Mouse (Mus musculus) cerebellum, adult 2 months (tissue): ENCODE measurements around the gene Cyfip1. TPM values are rescaled to one million over a fixed set of nuclear protein-coding genes. Genes with fewer than 3 reads are reported as not detected.

Source experiments
- DNase-seq, 2 experiments: peaks; one replicate each; pipeline ENCODE4 v3.0.0; 2021
- H3K27ac ChIP-seq: fragments of 200-500 bp; 2 replicates; pipeline ENCODE4 v1.5.1; 2012; ENCODE audit warnings: low read length, control low read depth, inconsistent platforms; ENCODE audit not compliant: insufficient read depth
- H3K27me3 ChIP-seq: fragments of 200-500 bp; 2 replicates; pipeline ENCODE4 v1.6.1; 2012; ENCODE audit warnings: inconsistent platforms, mild to moderate bottlenecking, low read length, moderate library complexity; ENCODE audit not compliant: control insufficient read depth, insufficient read depth
- H3K4me1 ChIP-seq: fragments of 200-500 bp; 2 replicates; pipeline ENCODE4 v1.6.1; 2011; ENCODE audit warnings: low read length; ENCODE audit not compliant: control insufficient read depth, insufficient read depth
- H3K4me3 ChIP-seq: fragments of 200-500 bp; replicated peaks from 2 replicates; pipeline ENCODE3; 2011; ENCODE audit warnings: mild to moderate bottlenecking, low read depth, low read length, control low read depth; ENCODE audit not compliant: insufficient read depth
- CTCF ChIP-seq: fragments of 200-500 bp; IDR thresholded peaks from 2 replicates; pipeline ENCODE4 v1.5.1; 2011; ENCODE audit warnings: low read depth, mild to moderate bottlenecking, control low read depth, low read length, moderate library complexity, borderline replicate concordance; ENCODE audit not compliant: insufficient read depth
- POLR2A ChIP-seq: fragments of 200-500 bp; IDR thresholded peaks from 2 replicates; pipeline ENCODE4 v1.6.1; 2011; ENCODE audit warnings: low read length, control low read depth, borderline replicate concordance; ENCODE audit not compliant: insufficient read depth
- WGBS: fragments of 180-500 bp; shearing (Covaris S2); methylation state at CpG from one replicate; pipeline ENCODE4 v1.1.7; 2018; 5-methylcytosine and 5-hydroxymethylcytosine counted together
- polyA plus RNA-seq: library from polyadenylated mRNA; depleted of rRNA; stranded (reverse); fragments of >200 nt; gene quantifications from 2 replicates; pipeline ENCODE4 v1.2.3, GENCODE M21; 2012

Gene Cyfip1
- polyA plus RNA-seq, 1 experiment: 48.2 TPM

DNA sequence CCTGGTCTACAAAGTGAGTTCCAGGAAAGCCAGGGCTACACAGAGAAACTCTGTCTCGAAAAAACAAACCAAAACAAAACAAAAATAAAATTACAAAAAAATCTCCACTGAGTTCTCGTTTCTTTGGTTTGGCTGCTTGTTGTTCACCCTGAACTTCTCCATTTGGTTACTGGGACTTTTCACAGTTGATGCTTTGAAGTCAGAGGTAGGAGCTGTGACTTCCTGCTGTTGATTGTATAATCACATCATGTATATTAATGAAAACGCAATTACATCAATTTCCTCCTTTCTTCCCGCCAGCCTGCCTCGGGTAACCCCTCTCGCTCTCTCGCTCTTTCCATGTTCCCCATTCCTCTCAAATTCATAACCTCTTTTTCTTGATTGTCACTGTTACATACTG lies 26.7 kb downstream of the Cyfip1 start:
- Histone ChIP-seq H3K27me3 (no peaks in the 10 kb centered on the region), H3K27ac (no peak overlapping the region), H3K4me3 (no peak overlapping the region), H3K4me1 (0 out of 2 replicates have a peak, but pooled peaks cover 2% of the 10 kb centered on the region)
- 86% methylated on average over 7 of the region's 7 CpGs for WGBS
- DNase-seq: no peak
- no peak for TF ChIP-seq POLR2A
- TF ChIP-seq CTCF: no peak

DNA sequence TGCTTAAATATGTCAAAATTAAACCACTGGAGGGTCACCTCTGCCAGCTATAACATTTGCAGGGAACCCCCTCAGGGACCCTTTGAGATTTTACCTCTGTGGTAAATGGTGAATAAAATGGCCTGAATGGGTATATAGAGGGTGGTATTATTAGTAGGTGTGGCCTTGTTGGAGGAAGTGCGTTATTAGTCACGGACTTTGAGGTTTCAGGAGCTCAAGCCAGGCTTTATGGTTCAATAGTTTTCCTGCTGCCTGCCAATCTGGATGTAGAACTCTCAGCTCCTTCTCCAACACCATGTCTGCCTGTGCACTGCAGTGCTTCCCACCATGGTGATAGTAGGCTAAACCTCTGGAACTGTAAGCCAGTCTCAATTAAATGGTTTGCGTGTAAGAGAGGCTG lies 27.7 kb downstream of the Cyfip1 start:
- WGBS: 33% methylated on average over 3 of the region's 3 CpGs
- TF ChIP-seq CTCF (no peak), POLR2A (no peak)
- no peaks in the 10 kb centered on the region for H3K27me3 ChIP-seq
- H3K27ac ChIP-seq: no peak overlapping the region
- H3K4me1 ChIP-seq: 0 out of 2 replicates have a peak, but pooled peaks cover 2% of the 10 kb centered on the region
- DNase-seq: no peak
- no peak overlapping the region for H3K4me3 ChIP-seq

DNA sequence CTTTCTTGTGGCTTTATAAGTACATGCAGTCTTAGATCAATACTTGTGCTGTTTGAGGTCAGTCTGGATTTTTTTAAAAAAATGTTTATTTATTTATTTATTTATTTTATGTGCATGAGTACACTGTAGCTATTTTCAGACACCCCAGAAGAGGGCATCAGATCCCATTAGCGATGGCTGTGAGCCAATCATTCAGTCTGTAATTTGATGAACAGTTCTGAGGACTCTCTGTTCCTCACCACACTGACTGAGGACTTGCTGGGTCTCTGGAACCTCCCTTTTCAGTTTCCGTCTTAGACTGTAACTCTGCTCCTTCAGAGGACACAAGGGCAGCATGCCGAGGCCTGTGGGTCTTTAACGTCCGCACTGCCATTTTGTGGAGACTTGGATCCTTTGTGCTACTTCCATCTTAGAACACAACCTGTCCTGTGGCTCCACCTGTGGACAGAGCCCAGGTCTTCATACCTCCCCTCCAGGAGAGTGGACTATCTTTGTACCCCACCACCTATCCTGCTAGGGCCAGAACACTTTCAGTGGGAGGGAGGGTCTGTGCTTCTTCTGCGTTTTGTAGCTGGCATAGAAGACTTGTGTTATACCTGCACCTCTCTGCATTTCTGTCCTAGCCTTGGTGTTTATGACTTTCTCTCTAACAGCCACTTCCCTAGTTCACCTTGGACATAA lies 28.9 kb downstream of the Cyfip1 start:
- Histone ChIP-seq H3K27me3 (no peaks in the 10 kb centered on the region), H3K4me3 (no peak overlapping the region), H3K27ac (no peak overlapping the region), H3K4me1 (0 out of 2 replicates have a peak, but pooled peaks cover 2% of the 10 kb centered on the region)
- WGBS: 83% methylated on average over 6 of the region's 6 CpGs
- DNase-seq: peak in 1 of 2 experiments; percentile 30
- TF ChIP-seq POLR2A (no peak), CTCF (no peak)

DNA sequence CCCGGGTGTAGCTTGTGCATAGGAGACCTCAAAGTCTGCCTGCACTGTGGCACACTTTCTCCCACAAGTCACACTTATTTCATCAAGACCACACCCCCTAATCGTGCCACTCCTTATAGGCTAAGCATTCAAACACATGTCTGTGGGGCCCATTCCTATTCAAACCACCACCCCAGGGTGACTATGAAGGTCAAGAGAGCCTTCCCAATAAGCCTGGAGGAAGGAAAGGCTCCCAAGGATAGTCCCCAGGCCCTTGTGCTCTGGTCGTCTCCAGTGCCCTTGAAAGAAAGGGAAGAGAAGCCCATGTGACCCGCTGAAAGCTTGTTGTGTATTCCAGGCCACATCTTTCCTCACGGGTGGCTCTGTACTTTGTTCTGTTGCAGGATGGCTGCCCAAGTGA lies 29.9 kb downstream of the Cyfip1 start:
- no peak for TF ChIP-seq POLR2A
- no peak for TF ChIP-seq CTCF
- Histone ChIP-seq H3K27ac (no peak overlapping the region), H3K27me3 (no peaks in the 10 kb centered on the region), H3K4me3 (no peak overlapping the region), H3K4me1 (no peaks in the 10 kb centered on the region)
- DNase-seq: peak in 1 of 2 experiments; percentile 20
- 65% methylated on average over 5 of the region's 5 CpGs for WGBS

DNA sequence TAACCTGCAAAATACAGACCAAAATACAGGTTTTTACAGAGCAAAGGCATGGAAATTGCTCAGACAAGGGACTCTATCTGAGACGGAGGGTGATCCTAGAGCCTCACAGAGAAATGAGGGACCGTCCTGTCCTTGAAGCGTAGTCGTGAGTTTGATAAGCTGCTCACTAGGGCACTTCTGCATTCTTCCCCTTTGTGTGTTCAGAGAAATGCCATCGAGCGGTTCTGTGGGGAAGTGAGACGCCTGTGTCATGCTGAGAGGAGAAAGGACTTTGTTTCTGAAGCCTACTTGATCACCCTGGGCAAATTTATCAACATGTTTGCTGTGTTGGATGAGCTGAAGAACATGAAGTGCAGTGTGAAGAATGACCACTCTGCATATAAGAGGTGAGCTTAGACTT lies 33.2 kb downstream of the Cyfip1 start:
- no peak for DNase-seq
- Histone ChIP-seq H3K27me3 (no peaks in the 10 kb centered on the region), H3K27ac (no peak overlapping the region), H3K4me3 (no peak overlapping the region), H3K4me1 (no peaks in the 10 kb centered on the region)
- 85% methylated on average over 7 of the region's 7 CpGs for WGBS
- no peak for TF ChIP-seq POLR2A
- TF ChIP-seq CTCF: no peak

DNA sequence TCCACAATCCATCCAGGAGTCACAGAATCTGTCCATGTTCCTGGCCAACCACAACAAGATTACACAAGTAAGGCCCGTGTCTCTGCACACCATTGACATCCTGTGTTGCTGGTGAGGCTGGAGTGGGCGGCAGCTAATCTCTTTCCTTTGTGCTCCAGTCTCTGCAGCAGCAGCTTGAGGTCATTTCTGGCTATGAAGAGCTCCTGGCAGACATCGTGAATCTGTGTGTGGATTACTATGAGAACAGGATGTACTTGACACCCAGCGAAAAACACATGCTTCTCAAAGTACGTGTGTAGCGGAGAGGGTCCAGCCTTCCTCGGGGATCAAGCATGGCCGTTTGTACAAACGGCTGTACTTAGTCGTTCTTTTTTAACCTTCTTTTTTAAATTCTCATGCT lies 36.2 kb downstream of the Cyfip1 start:
- 92% methylated on average over 10 of the region's 10 CpGs for WGBS
- no peak overlapping the region for H3K27ac ChIP-seq
- DNase-seq: no peak

DNA sequence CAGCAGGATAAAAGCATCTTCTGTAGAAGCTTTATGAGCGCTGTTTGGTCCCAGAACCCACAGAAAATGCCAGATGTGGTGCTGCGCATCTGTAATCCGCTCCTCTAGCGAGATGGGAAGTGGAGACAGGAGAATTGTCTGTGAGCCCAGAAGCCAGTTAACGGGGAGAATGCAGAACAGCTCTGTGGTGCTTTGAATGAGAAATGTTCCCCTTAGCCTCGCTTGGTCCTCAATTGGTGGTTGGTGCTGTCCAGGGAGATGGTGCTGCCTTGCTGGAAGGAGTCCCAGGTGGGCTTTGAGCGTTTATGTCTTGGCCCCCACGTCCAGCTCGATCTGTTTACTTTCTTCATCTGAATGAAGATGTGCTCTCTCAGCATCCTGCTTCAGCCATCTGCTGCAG lies 39.3 kb downstream of the Cyfip1 start:
- no peaks in the 10 kb centered on the region for H3K4me1 ChIP-seq
- H3K27ac ChIP-seq: no peak overlapping the region
- WGBS: 81% methylated on average over 9 of the region's 9 CpGs
- no peak for TF ChIP-seq CTCF
- DNase-seq: no peak
- no peak overlapping the region for H3K4me3 ChIP-seq
- H3K27me3 ChIP-seq: no peaks in the 10 kb centered on the region; the same call in 1 of the 2 replicates

More for the DNA sequence above, 36.2 kb downstream of the Cyfip1 start:
- Histone ChIP-seq H3K27me3 (no peaks in the 10 kb centered on the region; the same call in 1 of the 2 replicates), H3K4me1 (no peaks in the 10 kb centered on the region), H3K4me3 (no peak overlapping the region)
- no peak for TF ChIP-seq POLR2A
- no peak for TF ChIP-seq CTCF

DNA sequence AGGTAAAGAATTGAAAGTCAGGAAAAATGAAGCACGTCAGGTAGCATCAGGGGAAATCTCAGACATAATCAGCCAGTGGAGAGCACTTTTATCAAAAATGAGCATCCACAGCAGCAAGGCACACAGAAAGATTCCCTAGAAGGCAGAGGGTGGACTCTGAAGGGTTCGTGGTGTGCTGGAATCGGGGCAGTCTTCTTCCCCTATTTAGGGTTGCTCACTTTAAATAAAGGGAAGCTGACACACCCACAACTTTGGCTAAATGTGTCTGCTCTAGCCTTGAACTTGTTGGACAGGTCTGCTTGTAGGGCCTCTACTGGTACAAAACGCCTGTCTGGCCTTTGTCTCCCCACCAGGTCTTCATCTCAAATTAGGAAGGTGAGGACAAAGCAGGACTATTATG lies 47.1 kb downstream of the Cyfip1 start:
- TF ChIP-seq POLR2A (no peak), CTCF (no peak)
- no peak overlapping the region for H3K27ac ChIP-seq
- H3K4me1 ChIP-seq: no peaks in the 10 kb centered on the region
- no peaks in the 10 kb centered on the region for H3K27me3 ChIP-seq
- DNase-seq: no peak
- WGBS: 93% methylated on average over 4 of the region's 4 CpGs
- H3K4me3 ChIP-seq: no peak overlapping the region
